Mouse (Mus musculus) cortical plate, adult 2 months (tissue): ENCODE data around the gene Gng12. TPM values are rescaled to one million over a fixed set of nuclear protein-coding genes. Genes with fewer than 3 reads are reported as not detected.

Experiments
- H3K27ac ChIP-seq: fragments of 200-500 bp; 2 replicates; pipeline ENCODE4 v1.5.1; 2012; ENCODE audit warnings: low read length, control low read depth, inconsistent platforms; ENCODE audit not compliant: insufficient read depth
- H3K4me1 ChIP-seq: fragments of 200-500 bp; 2 replicates; pipeline ENCODE4 v1.6.1; 2011; ENCODE audit warnings: low read length; ENCODE audit not compliant: control insufficient read depth, insufficient read depth
- H3K4me3 ChIP-seq: fragments of 200-500 bp; 2 replicates; pipeline ENCODE4 v1.5.1; 2011; ENCODE audit warnings: mild to moderate bottlenecking, low read length, control low read depth; ENCODE audit not compliant: insufficient read depth
- CTCF ChIP-seq: fragments of 200-500 bp; IDR thresholded peaks from 2 replicates; pipeline ENCODE4 v1.5.1; 2011; ENCODE audit warnings: mild to moderate bottlenecking, control low read depth, low read length; ENCODE audit not compliant: insufficient read depth; ENCODE audit errors: extremely low read depth
- POLR2A ChIP-seq: fragments of 200-500 bp; IDR thresholded peaks from 2 replicates; pipeline ENCODE4 v1.6.1; 2011; ENCODE audit warnings: mild to moderate bottlenecking, low read length, control low read depth; ENCODE audit not compliant: insufficient read depth; ENCODE audit errors: extremely low read depth
- polyA plus RNA-seq: library from polyadenylated mRNA; depleted of rRNA; stranded (reverse); fragments of >200 nt; gene quantifications from 2 replicates; pipeline ENCODE4 v1.2.3, GENCODE M21; 2012

Gng12 gene
- polyA plus RNA-seq, 1 experiment: 58.7 TPM

GRCm38 (mm10) chr6:66985500-66985899 is 89.3 kb downstream of the Gng12 start:
- no peak overlapping the region for H3K27ac ChIP-seq
- H3K4me3 ChIP-seq: no peak overlapping the region
- TF ChIP-seq CTCF (no peak), POLR2A (no peak)
- no peaks in the 10 kb centered on the region for H3K4me1 ChIP-seq

DNA sequence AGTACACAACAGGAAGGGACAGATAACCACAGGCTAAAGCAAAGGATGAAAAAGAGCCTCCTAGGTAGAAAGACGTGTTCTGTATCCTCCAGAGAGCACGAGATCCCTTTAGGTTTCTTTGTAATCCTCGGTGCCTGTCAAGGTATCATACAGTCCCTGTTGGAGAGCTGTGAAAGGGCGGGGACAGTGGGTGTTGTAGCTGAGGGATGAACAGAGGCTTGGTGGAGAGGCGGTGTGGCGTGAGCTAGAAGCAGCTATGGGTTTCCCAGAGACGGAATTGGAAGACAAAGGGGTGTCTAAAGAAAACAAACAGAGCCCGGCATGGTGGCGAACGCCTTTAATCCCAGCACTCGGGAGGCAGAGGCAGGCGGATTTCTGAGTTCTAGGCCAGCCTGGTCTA is 89.9 kb downstream of the Gng12 start:
- no peak for TF ChIP-seq CTCF
- no peak for TF ChIP-seq POLR2A
- Histone ChIP-seq H3K4me1 (no peaks in the 10 kb centered on the region), H3K4me3 (no peak overlapping the region), H3K27ac (no peak overlapping the region)

DNA sequence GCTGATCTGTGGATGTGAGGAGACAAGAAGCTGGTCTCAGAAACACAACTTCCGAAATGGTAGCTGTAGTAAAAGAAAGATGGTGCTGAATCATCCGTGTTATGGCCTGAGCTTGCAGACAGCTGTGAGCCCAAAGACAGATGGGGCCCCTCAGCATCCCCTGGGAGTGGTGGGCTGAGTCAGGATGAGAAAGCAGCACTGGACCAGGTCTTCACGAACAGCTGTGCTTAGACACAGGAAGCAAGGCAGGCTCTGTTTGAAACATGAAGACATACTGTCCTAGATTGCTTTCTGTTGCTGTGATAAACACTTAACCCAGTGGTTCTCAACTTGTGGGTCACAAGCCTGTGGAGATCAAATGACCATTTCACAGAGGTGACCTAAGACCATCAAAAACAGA is 91.4 kb downstream of the Gng12 start:
- Histone ChIP-seq H3K4me3 (no peak overlapping the region), H3K4me1 (no peaks in the 10 kb centered on the region), H3K27ac (no peak overlapping the region)
- no peak for TF ChIP-seq POLR2A
- TF ChIP-seq CTCF: no peak

DNA sequence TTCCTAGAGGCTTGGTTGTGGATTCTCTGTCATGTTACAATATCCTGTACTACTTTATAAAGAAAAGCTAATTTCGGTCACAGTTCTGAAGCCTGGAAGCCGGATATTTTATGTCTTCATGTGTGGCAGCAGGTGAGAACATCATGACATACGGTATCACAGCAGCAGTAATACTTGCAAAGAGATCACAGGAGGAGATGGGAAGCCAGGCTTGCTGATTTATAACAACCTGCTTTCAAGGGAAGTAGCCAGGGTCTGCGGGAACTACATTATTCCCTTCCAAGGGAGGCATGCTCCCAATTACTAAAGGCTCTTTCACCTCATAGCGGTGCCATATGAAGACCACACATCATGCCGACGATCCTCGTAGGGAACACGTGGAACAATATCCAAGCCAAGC is 92.2 kb downstream of the Gng12 start:
- no peaks in the 10 kb centered on the region for H3K4me1 ChIP-seq
- H3K4me3 ChIP-seq: no peak overlapping the region
- H3K27ac ChIP-seq: no peak overlapping the region
- TF ChIP-seq POLR2A (no peak), CTCF (no peak)

GRCm38 (mm10) chr6:66989037-66989436 is 92.8 kb downstream of the Gng12 start:
- no peak for TF ChIP-seq CTCF
- TF ChIP-seq POLR2A: no peak
- H3K4me1 ChIP-seq: no peaks in the 10 kb centered on the region
- no peak overlapping the region for H3K27ac ChIP-seq
- no peak overlapping the region for H3K4me3 ChIP-seq

DNA sequence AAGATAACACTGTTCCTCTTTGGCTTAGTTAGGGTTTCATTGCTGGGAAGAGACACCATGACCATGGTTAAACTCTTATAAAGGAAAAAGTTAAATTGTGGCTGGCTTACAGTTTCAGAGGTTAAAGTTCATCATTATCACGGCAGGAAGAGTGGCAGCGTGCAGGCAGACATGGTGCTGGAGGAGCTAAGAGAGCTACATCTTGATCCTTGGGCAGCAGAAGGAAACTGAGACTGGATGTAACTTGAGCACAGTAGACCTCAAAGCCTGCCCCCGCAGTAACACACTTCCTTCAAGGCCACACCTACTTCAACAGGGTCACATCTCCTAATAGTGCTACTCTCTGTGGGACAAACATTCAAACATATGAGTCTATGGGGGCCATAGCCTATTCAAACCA is 93.3 kb downstream of the Gng12 start:
- H3K4me3 ChIP-seq: no peak overlapping the region
- H3K27ac ChIP-seq: no peak overlapping the region
- no peak for TF ChIP-seq CTCF
- TF ChIP-seq POLR2A: no peak
- H3K4me1 ChIP-seq: no peaks in the 10 kb centered on the region

DNA sequence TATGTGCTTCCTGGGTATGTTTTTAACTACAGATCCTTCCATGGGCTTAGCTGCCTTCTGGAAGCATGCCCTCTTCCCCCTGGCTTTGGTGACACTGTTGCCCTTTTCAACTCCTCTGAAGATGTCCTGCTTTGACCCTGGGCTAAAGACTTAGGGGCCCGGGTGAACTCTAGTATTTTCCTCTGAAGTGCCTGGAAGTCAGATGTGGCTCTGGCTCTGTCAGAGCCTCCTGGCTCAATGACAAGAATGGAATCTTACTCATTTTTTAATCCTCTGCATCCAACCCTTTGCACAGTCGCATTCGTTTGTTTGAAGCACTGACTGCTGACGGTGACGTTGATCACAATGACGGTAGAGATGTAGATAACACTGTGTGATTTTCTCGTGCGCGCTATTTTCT is 96.0 kb downstream of the Gng12 start:
- no peak overlapping the region for H3K27ac ChIP-seq
- H3K4me1 ChIP-seq: no peaks in the 10 kb centered on the region
- no peak overlapping the region for H3K4me3 ChIP-seq
- TF ChIP-seq CTCF (no peak), POLR2A (no peak)

DNA sequence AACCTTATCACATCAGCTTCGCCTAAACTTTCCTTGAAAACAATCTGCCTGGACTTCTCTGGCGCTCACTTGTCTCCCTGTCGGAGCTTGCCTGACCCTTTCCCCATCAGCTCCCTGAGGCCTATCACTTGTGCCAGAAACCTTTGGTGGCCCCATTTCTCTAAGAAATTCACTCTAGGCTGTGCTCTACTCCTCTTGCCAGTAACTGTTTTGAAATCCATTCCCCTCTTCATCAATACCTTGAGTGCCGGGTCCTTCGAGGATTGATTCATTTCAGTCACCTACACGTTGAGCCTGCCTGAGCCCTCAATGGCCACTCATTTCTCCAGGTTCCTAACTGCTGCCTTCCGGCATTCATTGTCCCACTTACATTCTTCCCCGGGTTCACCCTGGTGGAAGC is 96.6 kb downstream of the Gng12 start:
- Histone ChIP-seq H3K4me1 (no peaks in the 10 kb centered on the region), H3K4me3 (no peak overlapping the region), H3K27ac (no peak overlapping the region)
- TF ChIP-seq POLR2A (no peak), CTCF (no peak)

DNA sequence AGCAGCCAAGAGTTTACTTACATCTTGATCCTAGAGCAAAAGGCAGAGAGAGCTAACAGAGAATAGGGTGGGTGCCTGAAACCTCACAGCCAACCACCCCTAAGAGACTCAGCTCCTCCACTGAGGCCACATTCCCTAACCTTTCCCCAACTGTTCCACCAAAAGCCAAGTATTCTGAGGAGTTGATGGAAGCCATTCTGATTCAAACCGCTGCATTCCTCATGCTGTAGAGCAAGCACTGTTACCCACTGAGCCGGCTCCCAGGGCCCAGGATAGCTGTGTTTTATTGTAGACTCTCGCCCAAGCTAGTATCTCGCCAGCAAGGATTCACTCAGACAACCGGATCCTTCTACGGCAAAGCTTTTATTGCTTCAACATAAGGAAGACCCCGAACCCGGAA is 98.8 kb downstream of the Gng12 start:
- no peak for TF ChIP-seq CTCF
- H3K4me1 ChIP-seq: no peaks in the 10 kb centered on the region
- no peak overlapping the region for H3K27ac ChIP-seq
- no peak overlapping the region for H3K4me3 ChIP-seq

- H3K4me3 ChIP-seq: no peak overlapping the region
- no peaks in the 10 kb centered on the region for H3K4me1 ChIP-seq
- TF ChIP-seq CTCF (no peak), POLR2A (no peak)
- H3K27ac ChIP-seq: no peak overlapping the region
Measured at GRCm38 (mm10) chr6:66995825-66996224, 99.6 kb downstream of the Gng12 start.

- H3K4me1 ChIP-seq: no peaks in the 10 kb centered on the region
- no peak overlapping the region for H3K4me3 ChIP-seq
- H3K27ac ChIP-seq: no peak overlapping the region
- TF ChIP-seq POLR2A (no peak), CTCF (no peak)
Measured at GRCm38 (mm10) chr6:66996257-66996656, 100.1 kb downstream of the Gng12 start.
